Mouse (Mus musculus): ENCODE measurements around the gene Cox17. TPM values are rescaled to one million over a fixed set of nuclear protein-coding genes. Genes with fewer than 3 reads are reported as not detected.
A peak's percentile ranks its signal among the peaks of the same experiment; 100 is the strongest.

The Cox17 gene
- polyA plus RNA-seq (2015; fragmentation: Nextera tagmentation; extraction: Ambion mirVana): 129 and 147 TPM in 2 replicates

GRCm38 (mm10) chr16:38346529-38347325 is at the start of gene Cox17, which contains the start of gene Gm21987:
Gene Cox17 (plus strand): TSS chr16:38346991.
Gene Gm21987 (plus strand): TSS chr16:38347040.
- peak within 1 kb of the TSS; percentile 94 for H3K4me3 ChIP-seq
- 3% methylated on average over 35 of the region's 35 CpGs for WGBS
- H3K36me3 ChIP-seq (ENCODE audit: poor library complexity, severe bottlenecking): peaks cover 27% of the 10 kb centered on the region
- no peaks in the 10 kb centered on the region for H3K27me3 ChIP-seq
- H3K9me3 ChIP-seq (replicated peaks): no peaks in the 10 kb centered on the region
- ATAC-seq: peak; percentile 98
- peak within 1 kb of the TSS; percentile 86 for H3K27ac ChIP-seq
- peak within 1 kb of the TSS; percentile 75 for H3K4me2 ChIP-seq
- peak within 1 kb of the TSS; percentile 90 for H3K9ac ChIP-seq
- peaks cover 14% of the 10 kb centered on the region for H3K4me1 ChIP-seq

- H3K4me2 ChIP-seq: no peak overlapping the region
- H3K4me3 ChIP-seq: no peak overlapping the region
- no peak for ATAC-seq
- H3K36me3 ChIP-seq (ENCODE audit: poor library complexity, severe bottlenecking): no peaks in the 10 kb centered on the region
- H3K4me1 ChIP-seq: no peaks in the 10 kb centered on the region
- H3K9ac ChIP-seq: no peak overlapping the region
- H3K27me3 ChIP-seq: no peaks in the 10 kb centered on the region
- no peaks in the 10 kb centered on the region for H3K9me3 ChIP-seq (replicated peaks)
- 83% methylated on average over 6 of the region's 6 CpGs for WGBS
- H3K27ac ChIP-seq: no peak overlapping the region
These were observed 48.4 kb upstream of the Cox17 start for GRCm38 (mm10) chr16:38298410-38298809.

GRCm38 (mm10) chr16:38302367-38302766 is 44.4 kb upstream of the Cox17 start:
- Histone ChIP-seq H3K27me3 (no peaks in the 10 kb centered on the region), H3K27ac (no peak overlapping the region), H3K4me1 (no peaks in the 10 kb centered on the region), H3K9me3 (replicated peaks) (no peaks in the 10 kb centered on the region), H3K4me2 (no peak overlapping the region), H3K4me3 (no peak overlapping the region), H3K36me3 (ENCODE audit: poor library complexity, severe bottlenecking) (no peaks in the 10 kb centered on the region), H3K9ac (no peak overlapping the region)
- ATAC-seq: no peak
- 89% methylated on average over 13 of the region's 13 CpGs for WGBS

- Histone ChIP-seq H3K9ac (no peak overlapping the region), H3K4me2 (no peak overlapping the region), H3K27me3 (no peaks in the 10 kb centered on the region), H3K27ac (no peak overlapping the region), H3K4me1 (no peaks in the 10 kb centered on the region), H3K36me3 (ENCODE audit: poor library complexity, severe bottlenecking) (no peaks in the 10 kb centered on the region), H3K9me3 (replicated peaks) (no peaks in the 10 kb centered on the region), H3K4me3 (no peak overlapping the region)
- no peak for ATAC-seq
- 85% methylated on average over 17 of the region's 17 CpGs for whole genome bisulfite sequencing
These were observed 42.2 kb upstream of the Cox17 start for GRCm38 (mm10) chr16:38304460-38305194.

- Histone ChIP-seq H3K27me3 (no peaks in the 10 kb centered on the region), H3K9me3 (replicated peaks) (no peaks in the 10 kb centered on the region), H3K4me2 (no peak overlapping the region), H3K4me3 (no peak overlapping the region), H3K4me1 (no peaks in the 10 kb centered on the region), H3K9ac (no peak overlapping the region), H3K36me3 (ENCODE audit: poor library complexity, severe bottlenecking) (no peaks in the 10 kb centered on the region), H3K27ac (no peak overlapping the region)
- ATAC-seq: no peak
- WGBS: 51% methylated on average over 18 of the region's 18 CpGs
These were observed 40.1 kb upstream of the Cox17 start for GRCm38 (mm10) chr16:38306571-38307220.

- H3K4me2 ChIP-seq: no peak overlapping the region
- no peak for ATAC-seq
- H3K4me3 ChIP-seq: no peak overlapping the region
- no peak overlapping the region for H3K27ac ChIP-seq
- no peak overlapping the region for H3K9ac ChIP-seq
- H3K36me3 ChIP-seq (ENCODE audit: poor library complexity, severe bottlenecking): no peaks in the 10 kb centered on the region
- no peaks in the 10 kb centered on the region for H3K9me3 ChIP-seq (replicated peaks)
- H3K4me1 ChIP-seq: no peaks in the 10 kb centered on the region
- 26% methylated on average over 5 of the region's 5 CpGs for WGBS
- no peaks in the 10 kb centered on the region for H3K27me3 ChIP-seq
These were observed 39.6 kb upstream of the Cox17 start for GRCm38 (mm10) chr16:38307221-38307605.

GRCm38 (mm10) chr16:38307651-38308050 is 39.1 kb upstream of the Cox17 start:
- Histone ChIP-seq H3K27ac (no peak overlapping the region), H3K4me3 (no peak overlapping the region), H3K9me3 (replicated peaks) (no peaks in the 10 kb centered on the region), H3K36me3 (ENCODE audit: poor library complexity, severe bottlenecking) (no peaks in the 10 kb centered on the region), H3K4me1 (no peaks in the 10 kb centered on the region), H3K9ac (no peak overlapping the region), H3K27me3 (no peaks in the 10 kb centered on the region), H3K4me2 (no peak overlapping the region)
- 49% methylated on average over 7 of the region's 7 CpGs for WGBS
- ATAC-seq: no peak

- Histone ChIP-seq H3K4me1 (no peaks in the 10 kb centered on the region), H3K36me3 (ENCODE audit: poor library complexity, severe bottlenecking) (no peaks in the 10 kb centered on the region), H3K27me3 (no peaks in the 10 kb centered on the region), H3K4me3 (no peak overlapping the region), H3K9me3 (replicated peaks) (no peaks in the 10 kb centered on the region), H3K9ac (no peak overlapping the region), H3K4me2 (no peak overlapping the region), H3K27ac (no peak overlapping the region)
- 68% methylated on average over 11 of the region's 11 CpGs for WGBS
- no peak for ATAC-seq
These were observed 38.6 kb upstream of the Cox17 start for GRCm38 (mm10) chr16:38308195-38308594.

- H3K9ac ChIP-seq: no peak overlapping the region
- 77% methylated on average over 9 of the region's 9 CpGs for WGBS
- H3K36me3 ChIP-seq (ENCODE audit: poor library complexity, severe bottlenecking): no peaks in the 10 kb centered on the region
- no peaks in the 10 kb centered on the region for H3K4me1 ChIP-seq
- no peaks in the 10 kb centered on the region for H3K27me3 ChIP-seq
- no peak overlapping the region for H3K4me2 ChIP-seq
- H3K4me3 ChIP-seq: no peak overlapping the region
- H3K27ac ChIP-seq: no peak overlapping the region
- no peak for ATAC-seq
- H3K9me3 ChIP-seq (replicated peaks): no peaks in the 10 kb centered on the region
These were observed 28.3 kb upstream of the Cox17 start for GRCm38 (mm10) chr16:38318492-38318891.

- no peak overlapping the region for H3K4me2 ChIP-seq
- WGBS: 89% methylated on average over 4 of the region's 4 CpGs
- H3K36me3 ChIP-seq (ENCODE audit: poor library complexity, severe bottlenecking): no peaks in the 10 kb centered on the region
- no peaks in the 10 kb centered on the region for H3K9me3 ChIP-seq (replicated peaks)
- no peak overlapping the region for H3K9ac ChIP-seq
- no peaks in the 10 kb centered on the region for H3K4me1 ChIP-seq
- no peaks in the 10 kb centered on the region for H3K27me3 ChIP-seq
- ATAC-seq: no peak
- H3K4me3 ChIP-seq: no peak overlapping the region
- H3K27ac ChIP-seq: no peak overlapping the region
These were observed 27.7 kb upstream of the Cox17 start for GRCm38 (mm10) chr16:38319087-38319486.

GRCm38 (mm10) chr16:38321452-38321935 is 25.3 kb upstream of the Cox17 start:
- WGBS: 36% methylated on average over 17 of the region's 17 CpGs
- no peaks in the 10 kb centered on the region for H3K27me3 ChIP-seq
- H3K27ac ChIP-seq: no peak overlapping the region
- peak; percentile 85 for ATAC-seq
- peak overlapping the region; percentile 17 for H3K4me3 ChIP-seq
- no peaks in the 10 kb centered on the region for H3K9me3 ChIP-seq (replicated peaks)
- H3K4me2 ChIP-seq: peak overlapping the region; percentile 53
- no peaks in the 10 kb centered on the region for H3K4me1 ChIP-seq
- H3K36me3 ChIP-seq (ENCODE audit: poor library complexity, severe bottlenecking): no peaks in the 10 kb centered on the region
- H3K9ac ChIP-seq: peak overlapping the region; percentile 50; the same call in 1 of the 2 replicates

GRCm38 (mm10) chr16:38324311-38324710 is 22.5 kb upstream of the Cox17 start:
- Histone ChIP-seq H3K27me3 (no peaks in the 10 kb centered on the region), H3K9me3 (replicated peaks) (no peaks in the 10 kb centered on the region), H3K36me3 (ENCODE audit: poor library complexity, severe bottlenecking) (no peaks in the 10 kb centered on the region), H3K4me3 (no peak overlapping the region), H3K4me2 (no peak overlapping the region), H3K9ac (no peak overlapping the region), H3K27ac (no peak overlapping the region), H3K4me1 (no peaks in the 10 kb centered on the region)
- ATAC-seq: no peak
- WGBS: 91% methylated on average over 15 of the region's 15 CpGs
